Mouse (Mus musculus) MEL (cell line): ENCODE data around the gene Chrna1. TPM values are rescaled to one million over a fixed set of nuclear protein-coding genes. Genes with fewer than 3 reads are reported as not detected.

ENCODE experiments used
- DNase-seq: peaks from one replicate; pipeline ENCODE4 v3.0.0; 2011; ENCODE audit warnings: low read depth, low spot score
- H3K27ac ChIP-seq: 2 replicates; pipeline ENCODE4 v1.5.1; 2012; ENCODE audit warnings: low read depth, mild to moderate bottlenecking, control low read depth, low read length, moderate library complexity; ENCODE audit not compliant: control insufficient read depth
- H3K27me3 ChIP-seq, 2 experiments: fragments of 150-350 bp in 1 of 2; sonication (generic) in 1 of 2; 2 replicates each; pipeline ENCODE4 v1.6.1; 2012; ENCODE audit warnings: low read length in 2 of 2, mild to moderate bottlenecking in 2 of 2, improper control_type of control experiment in 1 of 2, moderate library complexity in 1 of 2; ENCODE audit not compliant: insufficient read depth in 2 of 2, control insufficient read depth in 1 of 2
- H3K36me3 ChIP-seq, 2 experiments: 2 replicates each; pipeline ENCODE4 v1.6.1; 2012 to 2014; ENCODE audit warnings: low read length in 2 of 2, improper control_type of control experiment in 1 of 2, inconsistent platforms in 1 of 2, mild to moderate bottlenecking in 1 of 2; ENCODE audit not compliant: insufficient read depth in 2 of 2, control insufficient read depth in 1 of 2
- H3K4me1 ChIP-seq, 2 experiments: fragments of 150-350 bp in 1 of 2; sonication (generic) in 1 of 2; 2 replicates each; pipeline ENCODE4 v1.6.1; 2012; ENCODE audit warnings: low read length in 2 of 2, improper control_type of control experiment in 1 of 2, mild to moderate bottlenecking in 1 of 2; ENCODE audit not compliant: insufficient read depth in 2 of 2, control insufficient read depth in 1 of 2
- H3K4me3 ChIP-seq, 2 experiments: fragments of 150-350 bp in 1 of 2; sonication (generic) in 1 of 2; 2 replicates each; pipeline ENCODE4 v1.5.1; 2012; ENCODE audit warnings: low read depth in 2 of 2, low read length in 2 of 2, mild to moderate bottlenecking in 2 of 2, moderate library complexity in 2 of 2, control low read depth in 1 of 2, improper control_type of control experiment in 1 of 2; ENCODE audit not compliant: control insufficient read depth in 1 of 2, insufficient read depth in 1 of 2
- H3K79me2 ChIP-seq: 2 replicates; pipeline ENCODE4 v1.6.1; 2012; ENCODE audit warnings: mild to moderate bottlenecking, low read length, moderate library complexity; ENCODE audit not compliant: control insufficient read depth, poor library complexity, insufficient read depth
- H3K9ac ChIP-seq: 2 replicates; pipeline ENCODE4 v1.6.1; 2012; ENCODE audit warnings: low read depth, mild to moderate bottlenecking, control low read depth, low read length, moderate library complexity; ENCODE audit not compliant: control insufficient read depth, poor library complexity, severe bottlenecking
- H3K9me3 ChIP-seq: fragments of 150-350 bp; sonication (generic); replicated peaks from 2 replicates; pipeline ENCODE4 v1.6.1; 2012; ENCODE audit warnings: mild to moderate bottlenecking, low read length, improper control_type of control experiment, moderate library complexity; ENCODE audit not compliant: insufficient read depth
- BHLHE40 ChIP-seq: IDR thresholded peaks from 2 replicates; pipeline ENCODE4 v1.6.1; 2012; ENCODE audit warnings: low read depth, mild to moderate bottlenecking, inconsistent platforms, low read length, improper control_type of control experiment, borderline replicate concordance
- CHD1 ChIP-seq: IDR thresholded peaks from 2 replicates; pipeline ENCODE4 v1.6.1; 2012; ENCODE audit warnings: low read depth, mild to moderate bottlenecking, inconsistent platforms, low read length, improper control_type of control experiment
- CTCF ChIP-seq, 3 experiments: IDR thresholded peaks in 2 of 3; conservative IDR thresholded peaks in 1 of 3; 2 replicates each; pipeline ENCODE4 v1.5.1; 2011 to 2012; ENCODE audit warnings: low read length in 3 of 3, low read depth in 2 of 3, mild to moderate bottlenecking in 2 of 3, improper control_type of control experiment in 1 of 3, inconsistent platforms in 1 of 3, mixed read lengths in 1 of 3, moderate library complexity in 1 of 3; ENCODE audit not compliant: control insufficient read depth in 1 of 3, insufficient read depth in 1 of 3, poor library complexity in 1 of 3, severe bottlenecking in 1 of 3
- EP300 ChIP-seq, 2 experiments: IDR thresholded peaks; 2 replicates each; pipeline ENCODE4 v1.6.1; 2011; ENCODE audit warnings: improper control_type of control experiment in 2 of 2, low read length in 2 of 2, low read depth in 1 of 2, mild to moderate bottlenecking in 1 of 2
- GABPA ChIP-seq: IDR thresholded peaks from 2 replicates; pipeline ENCODE4 v1.6.1; 2012; ENCODE audit warnings: low read depth, mild to moderate bottlenecking, inconsistent platforms, low read length, improper control_type of control experiment, moderate library complexity
- JUND ChIP-seq: IDR thresholded peaks from 2 replicates; pipeline ENCODE4 v1.6.1; 2011; ENCODE audit warnings: low read depth, mild to moderate bottlenecking, improper control_type of control experiment, low read length
- KAT2A ChIP-seq: conservative IDR thresholded peaks from 2 replicates; pipeline ENCODE4 v1.6.1; 2012; ENCODE audit warnings: low read depth, low read length, improper control_type of control experiment, inconsistent platforms
- MAX ChIP-seq: IDR thresholded peaks from 2 replicates; pipeline ENCODE4 v1.6.1; 2011; ENCODE audit warnings: low read length, improper control_type of control experiment
- MXI1 ChIP-seq: IDR thresholded peaks from 2 replicates; pipeline ENCODE4 v1.6.1; 2011; ENCODE audit warnings: mild to moderate bottlenecking, low read depth, low read length, improper control_type of control experiment
- MYB ChIP-seq: IDR thresholded peaks from 2 replicates; pipeline ENCODE4 v1.6.1; 2011; ENCODE audit warnings: mild to moderate bottlenecking, low read depth, low read length, improper control_type of control experiment
- RAD21 ChIP-seq: IDR thresholded peaks from 2 replicates; pipeline ENCODE4 v1.6.1; 2011; ENCODE audit warnings: mild to moderate bottlenecking, low read depth, low read length, improper control_type of control experiment
- RCOR1 ChIP-seq: IDR thresholded peaks from 2 replicates; pipeline ENCODE4 v1.6.1; 2012; ENCODE audit warnings: low read depth, mild to moderate bottlenecking, inconsistent platforms, low read length, improper control_type of control experiment
- SIN3A ChIP-seq: IDR thresholded peaks from 2 replicates; pipeline ENCODE4 v1.6.1; 2012; ENCODE audit warnings: low read length, improper control_type of control experiment, inconsistent platforms
- TAL1 ChIP-seq: IDR thresholded peaks from 2 replicates; pipeline ENCODE4 v1.6.1; 2012; ENCODE audit warnings: mild to moderate bottlenecking, inconsistent platforms, low read length, moderate library complexity, mixed read lengths
- USF1 ChIP-seq: IDR thresholded peaks from 2 replicates; pipeline ENCODE4 v1.6.1; 2014; ENCODE audit warnings: low read depth, mild to moderate bottlenecking, inconsistent platforms, low read length, improper control_type of control experiment, moderate library complexity
- ZMIZ1 ChIP-seq: IDR thresholded peaks from 2 replicates; pipeline ENCODE4 v1.6.1; 2012; ENCODE audit warnings: low read depth, mild to moderate bottlenecking, inconsistent platforms, low read length, improper control_type of control experiment, moderate library complexity
- polyA plus RNA-seq, 2 experiments: library from polyadenylated mRNA; stranded (reverse) in 1 of 2; unstranded in 1 of 2; fragments of >175 nt in 1 of 2; fragments of >200 nt in 1 of 2; gene quantifications; 2 replicates each; pipeline versions ENCODE4 v1.2.1 to v1.2.4; 2012; ENCODE audit warnings: low replicate concordance in 2 of 2, low read depth in 1 of 2; ENCODE audit not compliant: insufficient read length in 2 of 2, insufficient read depth in 1 of 2, missing spikeins in 1 of 2
- total RNA-seq: library from RNA; depleted of rRNA; stranded (reverse); fragments of 300-350 nt; gene quantifications from 2 replicates; pipeline ENCODE4 v1.2.3, GENCODE M21; 2012; rRNA removed

The Chrna1 gene
- total RNA-seq, result 0.12 and 0.29 TPM in 2 replicates
- not detected for polyA plus RNA-seq

DNA sequence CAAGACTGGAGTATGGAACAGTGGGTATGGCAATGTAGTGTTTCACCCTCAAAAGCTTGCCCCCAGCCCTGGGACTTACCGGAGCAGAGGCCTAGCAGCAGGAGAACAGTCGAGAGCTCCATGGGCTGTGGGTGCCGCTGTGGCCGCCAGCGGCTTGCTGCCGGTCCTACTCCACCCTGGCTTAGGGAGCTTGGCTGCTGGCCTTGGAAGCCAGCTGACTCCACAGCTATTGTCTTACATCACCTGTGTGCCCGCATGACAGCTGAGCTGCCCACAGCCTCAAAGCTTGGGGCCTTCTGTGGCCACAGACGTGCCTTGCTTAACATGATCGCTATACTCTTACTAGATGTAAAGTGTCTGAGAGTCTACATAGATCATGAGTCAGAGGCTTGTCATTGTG lies at the start of gene Chrna1:
Chrna1 (minus strand) TSS at position 173 of the 400 bp plus-strand sequence.
- Histone ChIP-seq H3K4me1 (peaks cover 0 to 13% of the 10 kb centered on the region in 2 experiments; a peak in 2 of 4 replicates), H3K9ac (no peak within 1 kb of the TSS), H3K9me3 (no peaks in the 10 kb centered on the region), H3K79me2 (no peaks in the 10 kb centered on the region), H3K27me3 (peaks cover 0 to 10% of the 10 kb centered on the region in 2 experiments; a peak in 3 of 4 replicates), H3K4me3 (no peak within 1 kb of the TSS), H3K36me3 (peaks cover 0 to 9% of the 10 kb centered on the region in 2 experiments; a peak in 2 of 4 replicates), H3K27ac (no peak within 1 kb of the TSS)
- no peak for DNase-seq
- TF ChIP-seq TAL1 (no peak), RCOR1 (no peak), MYB (no peak), BHLHE40 (no peak), MXI1 (no peak), SIN3A (no peak), MAX (no peak)

DNA sequence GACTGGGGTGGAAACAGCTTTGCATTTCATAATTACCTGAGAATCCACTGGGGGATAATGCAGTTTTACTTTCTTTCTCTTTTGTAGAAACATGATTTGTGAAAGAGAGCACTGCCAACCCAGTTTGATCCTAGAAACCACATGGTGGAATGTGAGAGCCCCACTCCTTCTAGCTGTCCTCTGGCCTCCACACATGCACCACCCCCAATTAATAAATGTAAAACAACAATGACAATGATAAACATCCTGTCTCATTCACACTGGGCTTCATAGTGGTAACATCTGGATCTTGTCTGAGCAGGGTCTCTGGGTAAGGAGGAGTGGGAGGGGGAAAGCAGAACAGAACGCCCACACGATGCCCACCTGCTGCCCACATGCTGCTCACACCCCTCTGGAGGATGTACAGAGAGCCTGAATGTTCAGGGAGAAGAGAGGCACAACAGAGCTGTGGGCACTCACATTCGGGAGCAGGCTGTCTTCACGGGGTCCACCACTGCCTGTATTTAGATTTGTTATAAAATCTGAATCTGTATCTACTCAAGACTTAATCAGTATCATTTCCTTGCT lies 38.4 kb upstream of the Chrna1 start:
- Histone ChIP-seq H3K4me1 (no peaks in the 10 kb centered on the region), H3K79me2 (no peaks in the 10 kb centered on the region), H3K4me3 (no peak overlapping the region), H3K9me3 (no peaks in the 10 kb centered on the region), H3K9ac (no peak overlapping the region), H3K36me3 (no peaks in the 10 kb centered on the region), H3K27ac (no peak overlapping the region), H3K27me3 (no peaks in the 10 kb centered on the region)
- no peak for DNase-seq
- TF ChIP-seq ZMIZ1 (no peak), TAL1 (no peak), EP300 (IDR thresholded peaks at IDR 0.05; ENCODE audit: low read depth in 1 of 2, low read length in 2 of 2) (no peak), GABPA (no peak), JUND (no peak), MYB (no peak), KAT2A (no peak), CTCF (IDR thresholded peaks at IDR 0.05 in 2 of 3, conservative IDR thresholded peaks at IDR 0.05 in 1 of 3; ENCODE audit: control insufficient read depth in 1 of 3, insufficient read depth in 1 of 3, low read depth in 2 of 3, low read length in 3 of 3, poor library complexity in 1 of 3, severe bottlenecking in 1 of 3) (no peak), RAD21 (no peak), CHD1 (no peak), USF1 (no peak)
